Mouse (Mus musculus) frontal cortex, adult 2 months (tissue): Measurements from ENCODE around the gene 2310009B15Rik. TPM values are rescaled to one million over a fixed set of nuclear protein-coding genes. Genes with fewer than 3 reads are reported as not detected.

ENCODE experiments used
- DNase-seq, 2 experiments: peaks; one replicate each; pipeline ENCODE4 v3.0.0; 2022; ENCODE audit warnings: low spot score in 1 of 2; ENCODE audit errors: extremely low spot score in 1 of 2
- polyA plus RNA-seq: library from polyadenylated mRNA; depleted of rRNA; stranded (reverse); fragments of >200 nt; gene quantifications from 2 replicates; pipeline ENCODE4 v1.2.3, GENCODE M21; 2012; rRNA removed

2310009B15Rik gene
- 27.0 and 27.1 TPM in 2 replicates for polyA plus RNA-seq

DNA sequence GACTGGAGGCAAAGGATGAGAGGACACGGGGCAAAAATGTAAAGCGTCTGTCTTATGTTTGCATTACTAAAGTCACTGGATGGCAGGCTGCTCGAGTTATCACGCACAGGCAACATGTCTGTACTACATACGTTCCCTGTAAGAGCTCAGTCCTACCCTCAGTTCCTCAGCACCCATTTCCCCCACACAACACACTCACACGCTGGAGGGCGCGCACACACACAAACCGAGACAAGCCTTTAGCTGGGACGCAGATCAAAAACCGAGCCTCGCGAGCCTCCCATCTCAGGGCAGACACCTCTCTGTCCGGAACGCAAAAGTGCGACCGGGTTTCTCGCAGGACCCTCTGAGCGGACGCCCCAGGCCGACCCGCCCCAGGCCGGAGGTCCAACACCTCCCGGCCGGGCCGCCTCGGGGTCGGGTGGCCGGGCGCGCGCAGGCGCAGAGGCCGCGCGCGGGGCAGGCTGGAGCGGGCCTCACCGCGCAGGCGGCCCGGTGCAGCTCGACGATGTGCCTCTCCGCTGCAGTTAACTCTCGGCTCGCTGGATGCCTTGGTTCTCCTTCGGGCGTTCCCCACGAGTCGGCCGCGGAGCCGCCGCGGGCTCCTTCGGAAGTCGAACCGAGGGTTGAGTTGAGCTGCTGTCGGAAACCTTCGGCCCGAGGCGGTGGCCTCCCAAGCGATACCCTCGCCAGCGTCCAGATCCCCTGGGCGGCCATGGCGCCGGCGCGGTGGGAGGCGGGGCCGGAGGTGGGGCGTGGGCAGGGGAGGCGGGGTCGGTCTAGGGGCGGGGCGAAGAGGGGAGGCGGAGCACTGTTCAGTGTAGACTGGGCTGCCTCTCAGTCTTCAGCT is at the start of gene 2310009B15Rik:
Gene 2310009B15Rik (minus strand): TSS at position 752 of the 850 bp plus-strand sequence.
- peak in 1 of 2 experiments; percentile 76 for DNase-seq

DNA sequence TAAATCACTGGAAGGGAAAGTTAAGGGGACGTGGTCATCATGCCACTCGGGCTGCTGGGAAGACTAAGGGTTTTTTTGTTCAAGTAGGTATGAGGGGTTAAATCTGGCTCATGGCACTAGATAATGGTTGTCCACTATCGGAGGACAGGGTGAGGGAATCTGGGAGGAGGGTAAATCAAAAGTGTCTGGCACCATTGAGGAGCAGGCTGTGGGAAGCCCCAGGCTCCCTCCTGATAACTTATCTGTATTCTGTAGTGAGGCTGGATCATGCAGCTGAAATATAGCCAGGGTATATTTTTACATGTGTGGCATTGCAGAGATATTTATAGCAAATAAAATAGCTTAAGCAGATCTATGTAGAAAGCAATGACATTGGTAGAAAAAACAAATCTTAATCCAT is 49.6 kb upstream of the 2310009B15Rik start:
- DNase-seq: no peak

DNA sequence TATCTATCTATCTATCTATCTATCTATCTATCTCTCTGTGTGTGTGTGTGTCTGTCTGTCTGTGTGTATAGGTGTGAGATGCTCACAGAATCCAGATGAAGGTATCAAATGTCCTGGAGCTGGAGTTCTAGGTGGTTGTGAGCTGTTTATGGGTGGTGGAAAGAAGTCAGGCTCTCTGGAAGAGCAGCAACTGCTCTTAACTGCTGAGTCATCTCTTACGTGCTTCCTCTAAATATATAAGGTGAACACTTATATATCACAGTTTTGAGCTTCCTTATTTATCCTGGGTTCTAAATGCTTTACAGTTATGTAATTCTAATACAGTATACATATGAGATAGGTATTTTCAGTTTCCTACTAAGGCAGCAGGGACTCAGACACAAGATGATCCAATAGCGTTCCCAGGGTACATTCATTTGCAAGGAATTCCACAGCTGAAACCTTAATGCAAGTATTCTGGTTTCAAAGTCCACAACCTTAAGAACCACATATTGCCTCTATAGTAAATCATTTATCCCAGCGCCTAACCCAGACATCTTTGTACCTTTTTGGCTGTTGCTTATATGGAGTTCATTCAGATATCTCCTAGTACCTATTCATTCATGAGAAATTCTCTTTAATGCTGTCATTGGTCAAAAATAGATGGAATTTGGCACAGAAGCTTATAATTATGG is 48.6 kb upstream of the 2310009B15Rik start:
- no peak for DNase-seq

DNA sequence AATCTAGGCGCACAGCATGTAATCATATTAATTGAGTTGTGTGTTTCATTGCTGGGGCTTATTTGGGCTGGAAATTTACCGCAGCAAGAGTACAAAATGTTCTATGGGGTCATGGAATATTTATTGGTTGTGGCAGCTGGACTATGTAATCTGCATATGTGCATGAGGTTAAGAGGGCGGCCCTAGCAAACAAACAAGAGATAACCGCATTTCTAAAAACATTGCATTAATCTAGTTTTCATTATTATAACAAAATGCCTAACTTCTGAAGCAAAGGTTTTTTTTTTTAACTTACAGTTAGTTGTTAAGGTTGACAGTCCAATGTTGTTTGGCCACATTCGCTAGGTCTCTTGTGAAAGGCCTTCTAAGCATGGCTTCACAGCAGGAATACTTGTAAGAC is 47.2 kb upstream of the 2310009B15Rik start:
- DNase-seq: no peak

DNA sequence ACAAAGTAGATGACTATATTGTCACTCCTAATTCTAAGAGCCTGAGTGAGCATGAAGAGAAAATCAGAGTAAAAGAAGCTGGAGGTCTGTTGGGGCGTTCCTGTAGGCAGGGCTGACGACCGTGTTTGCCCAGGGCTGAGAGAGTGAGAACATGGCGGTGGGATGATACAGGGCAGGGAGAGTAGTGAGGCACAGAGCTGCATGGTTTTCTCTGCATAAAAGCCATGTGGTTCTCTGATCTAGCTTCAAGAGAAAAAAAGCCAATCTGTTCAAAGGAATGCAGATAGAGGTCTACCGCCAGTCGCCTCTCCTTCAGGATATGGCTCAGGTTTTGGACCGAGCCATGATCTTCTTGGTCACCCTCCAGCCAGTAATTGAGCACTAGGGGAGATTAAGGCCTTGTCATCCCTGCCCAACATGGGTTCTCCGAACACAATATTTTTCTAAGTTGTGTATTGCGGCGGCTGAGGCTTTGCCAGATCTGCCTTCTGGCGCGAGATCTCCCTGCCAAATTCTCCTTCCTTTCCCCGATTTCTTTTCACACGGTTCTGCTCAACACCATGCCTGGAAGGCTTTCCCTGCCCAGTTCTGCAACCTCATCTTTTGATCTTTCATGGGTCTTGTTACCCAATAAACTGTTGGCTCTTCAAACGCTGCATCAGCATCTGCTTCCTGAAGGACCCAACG is 44.9 kb upstream of the 2310009B15Rik start:
- peak in 1 of 2 experiments; percentile 48 for DNase-seq

DNA sequence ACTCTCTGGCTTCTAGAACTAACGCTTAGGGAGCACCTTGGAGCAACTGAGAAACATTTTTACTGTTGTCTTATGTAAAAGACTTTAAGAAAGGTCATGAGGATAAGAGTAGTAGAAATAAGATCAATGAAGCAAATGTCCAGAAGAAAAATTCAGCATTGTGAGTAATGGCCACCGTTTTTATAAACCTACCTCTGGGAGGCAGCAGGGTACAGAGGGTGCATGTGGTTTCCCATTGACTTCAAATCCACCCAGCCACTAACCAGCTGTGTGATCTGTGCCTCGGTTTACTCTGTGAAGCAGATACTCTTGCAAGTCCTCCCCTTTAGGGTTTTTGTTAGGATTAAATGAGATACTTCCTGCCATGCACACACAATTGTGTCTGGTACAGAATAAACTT is 39.4 kb upstream of the 2310009B15Rik start:
- no peak for DNase-seq

DNA sequence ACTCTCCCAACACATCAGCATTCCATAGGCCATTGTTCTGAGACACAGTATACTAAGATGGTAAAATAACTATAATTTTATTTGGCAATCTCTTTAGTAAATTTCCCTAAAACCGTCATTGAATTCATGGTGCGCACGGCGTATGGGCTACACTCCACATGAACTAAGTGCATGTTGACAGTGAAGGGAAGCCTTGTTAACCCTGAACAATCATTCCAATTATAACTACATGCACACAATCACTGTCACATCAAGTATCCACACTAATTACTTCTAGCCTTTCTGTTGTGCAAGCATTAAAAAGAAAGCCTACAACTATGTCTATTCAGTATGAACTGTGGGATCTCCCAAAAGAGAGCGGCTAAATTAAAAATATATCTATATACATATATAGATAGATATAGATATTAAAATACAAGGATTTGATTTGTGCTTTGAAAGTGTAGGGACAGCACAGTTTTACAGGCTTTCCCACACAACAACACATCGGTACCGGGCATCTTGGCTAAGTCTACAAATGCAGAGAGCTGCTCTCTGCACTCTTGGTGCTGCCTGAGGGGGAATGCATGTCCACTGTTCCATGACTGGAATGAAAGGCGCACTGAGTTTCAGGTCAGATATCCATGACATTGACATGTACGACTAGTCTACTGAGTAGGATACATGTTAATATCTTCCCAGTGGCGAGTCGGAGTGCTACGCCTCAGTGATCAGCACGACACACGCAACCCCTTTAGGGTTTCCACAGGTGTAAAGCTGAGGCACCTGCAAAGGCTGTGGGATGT is 21.0 kb upstream of the 2310009B15Rik start:
- DNase-seq: no peak

DNA sequence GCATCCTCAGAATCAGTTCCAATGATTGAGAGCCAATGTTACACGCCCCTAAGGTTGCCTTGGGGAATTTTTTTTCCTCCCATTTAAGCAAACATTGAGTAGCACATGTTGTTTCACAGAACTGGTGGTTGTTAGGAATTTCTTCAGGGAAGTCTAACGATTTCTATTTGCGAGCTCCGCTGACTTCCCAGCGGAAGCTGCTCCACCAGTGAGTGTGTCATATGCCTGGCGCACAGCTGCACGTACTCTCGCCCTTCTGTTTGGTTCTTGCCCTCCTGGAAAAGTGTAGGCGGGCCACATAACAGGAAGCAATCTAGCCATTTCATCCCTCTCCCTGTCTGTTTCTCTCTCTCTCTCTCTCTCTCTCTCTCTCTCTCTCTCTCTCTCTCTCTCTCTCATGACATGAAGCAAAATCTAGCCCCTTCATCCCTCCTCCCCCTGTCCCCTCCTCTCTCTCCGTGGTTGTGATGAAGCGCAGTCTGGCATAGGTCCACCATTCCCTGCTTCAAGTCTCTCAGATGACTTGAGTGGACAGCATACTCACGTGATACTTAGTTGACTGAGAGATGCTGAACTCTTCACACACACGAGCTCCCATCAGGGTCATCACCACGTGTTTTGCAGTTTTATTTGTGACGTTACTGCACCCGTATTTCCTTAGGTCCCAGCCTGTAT is 19.9 kb upstream of the 2310009B15Rik start:
- DNase-seq: peak in 1 of 2 experiments; percentile 26

DNA sequence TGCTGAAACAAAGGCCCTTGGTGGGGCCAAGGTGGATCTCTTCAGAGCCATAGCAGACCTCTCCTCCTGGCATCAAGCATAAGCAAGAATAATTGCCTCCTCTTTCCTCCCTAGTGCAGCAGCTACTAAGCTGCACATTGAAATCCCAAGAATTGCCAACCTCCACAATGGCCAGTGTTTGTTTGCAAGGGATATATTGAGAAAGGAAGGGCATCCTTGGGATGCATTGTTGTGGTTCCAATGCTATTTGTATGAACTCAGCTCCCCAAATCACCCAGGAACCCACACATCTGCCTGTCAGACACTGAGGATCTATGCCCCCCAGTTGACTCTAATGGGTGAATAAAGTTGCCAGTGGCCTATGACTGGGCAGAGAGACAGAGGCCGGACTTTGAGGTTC is 5.8 kb downstream of the 2310009B15Rik start:
- no peak for DNase-seq

DNA sequence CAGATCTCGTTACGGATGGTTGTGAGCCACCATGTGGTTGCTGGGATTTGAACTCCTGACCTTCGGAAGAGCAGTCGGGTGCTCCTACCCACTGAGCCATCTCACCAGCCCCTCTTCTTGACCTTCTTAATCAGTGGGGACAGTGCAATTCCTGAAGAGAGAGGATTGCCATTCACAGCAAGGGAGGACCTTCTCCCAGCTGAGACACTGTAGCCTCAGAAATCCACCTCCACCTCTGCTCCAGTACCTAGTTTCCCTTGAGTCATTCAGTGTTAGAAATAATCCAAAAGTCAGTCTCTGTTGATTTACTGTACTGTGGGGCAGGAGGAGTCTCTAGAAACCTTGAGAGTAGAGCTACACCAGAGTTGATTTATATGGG is 6.5 kb downstream of the 2310009B15Rik start:
- DNase-seq: no peak

DNA sequence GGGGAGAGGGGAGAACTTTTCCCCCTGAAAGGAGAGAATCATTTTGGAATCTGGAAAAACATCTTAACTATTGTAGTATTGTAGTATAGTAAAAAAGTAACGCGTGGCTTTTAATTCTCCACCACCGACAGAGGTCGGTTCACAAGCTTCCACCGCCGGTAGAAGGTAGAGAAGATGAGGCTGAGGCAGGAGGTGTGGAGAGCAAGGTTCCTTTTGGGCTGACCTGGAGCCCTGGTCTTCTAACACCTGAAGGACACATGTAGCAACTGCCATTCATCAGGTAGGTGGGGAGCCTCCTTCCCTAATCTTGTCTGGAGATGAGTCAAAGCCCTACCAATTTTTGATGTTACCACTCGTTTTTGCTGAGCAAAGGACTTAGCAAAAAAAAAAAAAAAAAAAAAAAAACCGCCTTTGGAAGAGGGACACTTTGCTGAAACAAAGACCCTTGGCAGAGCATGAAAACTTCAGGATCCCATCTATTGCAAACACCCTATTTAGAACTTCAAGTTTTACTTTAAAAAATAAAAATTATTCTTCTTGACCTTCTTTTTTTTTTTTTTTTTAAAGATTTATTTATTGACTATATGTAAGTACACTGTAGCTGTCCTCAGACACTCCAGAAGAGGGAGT is 7.0 kb downstream of the 2310009B15Rik start:
- no peak for DNase-seq

DNA sequence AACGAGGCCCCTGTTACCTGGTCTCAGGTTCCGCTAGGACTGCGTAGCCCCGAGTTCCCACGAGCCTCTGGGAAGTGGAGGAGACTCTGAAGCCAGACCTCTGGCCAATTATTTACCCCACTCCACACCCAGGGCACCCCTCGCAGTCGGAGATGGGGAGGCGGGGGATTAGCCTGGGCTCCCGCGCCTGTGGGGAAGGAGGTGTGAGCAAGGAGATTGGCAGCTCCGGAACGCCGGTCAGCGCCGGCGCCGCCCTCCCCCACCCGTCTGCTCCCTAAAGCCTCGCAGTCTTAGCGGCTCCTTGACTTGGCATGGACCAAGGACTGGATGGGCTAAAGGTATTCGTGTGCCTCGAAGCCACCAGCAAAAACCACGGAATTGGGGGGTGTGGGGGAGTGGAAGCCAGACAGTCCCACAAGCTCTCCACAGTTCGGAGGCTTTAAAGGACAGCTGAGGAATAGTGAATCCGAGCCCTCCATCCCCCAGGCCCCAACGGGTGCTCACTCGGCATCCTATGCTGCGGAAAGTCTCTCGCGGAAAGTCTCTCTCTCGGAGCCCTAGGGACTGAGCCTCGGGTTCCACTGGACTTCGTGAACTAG is 8.0 kb downstream of the 2310009B15Rik start, which contains the start of gene Lhx9:
Gene Lhx9 (minus strand): TSS at position 67 of the 599 bp plus-strand sequence.
- no peak for DNase-seq

DNA sequence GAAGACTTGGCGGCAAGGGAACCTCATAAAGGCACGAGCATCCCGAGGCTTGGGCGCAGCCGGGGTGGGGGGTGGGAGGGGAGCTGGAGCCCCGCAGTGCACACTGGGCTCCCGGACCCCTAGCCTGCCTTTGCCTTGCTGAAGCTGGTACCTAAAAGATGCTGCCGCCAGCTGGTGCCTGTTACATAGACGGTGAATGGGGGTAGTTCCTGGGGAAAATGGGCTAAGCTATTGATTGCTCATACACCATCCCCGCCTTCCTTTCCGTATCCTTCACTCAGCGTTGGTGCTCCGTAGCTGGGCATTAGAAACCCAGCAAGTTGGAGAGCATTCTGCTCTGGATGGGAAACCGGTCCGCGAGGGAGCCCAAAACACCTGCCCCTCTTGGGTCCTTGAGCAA is 8.6 kb downstream of the 2310009B15Rik start:
- no peak for DNase-seq

DNA sequence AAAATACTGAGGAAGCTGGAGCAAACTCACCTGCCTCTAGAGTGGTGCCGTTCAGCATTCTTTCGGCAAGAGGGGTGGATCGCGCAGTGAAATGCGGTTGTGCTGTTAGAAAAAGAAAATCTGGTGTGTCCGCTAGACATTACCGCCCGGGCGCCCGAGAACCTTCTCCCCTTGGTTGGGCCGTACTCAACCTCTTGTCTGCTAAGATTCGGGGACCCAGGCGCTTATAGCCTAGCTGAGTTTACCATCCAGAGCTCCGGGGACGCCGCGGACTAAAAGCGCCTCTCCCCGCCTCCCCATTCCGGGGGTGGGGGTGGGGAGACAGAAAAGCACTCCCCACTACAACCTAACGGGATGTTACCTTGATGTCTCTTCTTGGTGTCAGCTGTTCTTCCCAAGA is 9.5 kb downstream of the 2310009B15Rik start:
- no peak for DNase-seq

DNA sequence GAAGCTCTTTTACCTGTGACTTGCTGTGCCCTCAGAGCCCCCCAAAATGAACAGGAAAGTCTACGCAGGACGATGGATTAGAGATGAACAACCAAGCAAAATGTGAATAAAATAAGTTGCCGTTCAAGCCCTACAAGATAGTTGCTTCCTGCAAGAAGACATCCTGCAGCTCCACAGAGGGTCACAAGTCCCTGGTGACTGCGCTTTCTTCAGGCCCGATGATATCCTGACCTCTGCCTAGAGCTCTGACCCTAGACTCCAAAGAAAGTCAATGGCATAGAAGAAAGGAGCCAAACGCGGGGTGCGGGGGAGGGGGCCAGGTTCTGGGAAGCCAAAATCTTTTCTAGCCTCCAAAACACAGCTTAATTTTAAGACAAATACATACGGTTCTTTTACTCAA is 10.1 kb downstream of the 2310009B15Rik start:
- DNase-seq: no peak

DNA sequence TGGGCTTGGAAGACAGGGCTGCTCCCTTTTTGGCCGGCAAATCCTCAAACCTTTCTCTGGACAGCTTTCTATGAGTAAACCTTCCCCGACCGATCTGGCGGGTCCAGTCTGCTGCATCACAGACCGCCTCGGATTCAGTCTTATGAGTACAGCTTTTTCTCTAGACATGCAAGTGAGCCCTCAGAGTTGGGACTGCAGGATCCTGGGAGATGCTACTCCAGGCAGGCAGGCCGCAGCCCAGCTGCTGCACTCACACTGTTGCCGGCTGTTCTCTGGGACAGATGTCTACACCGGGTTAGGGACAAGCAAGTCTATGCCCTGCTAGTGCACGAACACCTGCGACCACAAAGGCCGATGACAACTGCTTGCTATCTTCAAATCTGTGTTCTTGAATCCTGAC is 10.5 kb downstream of the 2310009B15Rik start:
- no peak for DNase-seq

DNA sequence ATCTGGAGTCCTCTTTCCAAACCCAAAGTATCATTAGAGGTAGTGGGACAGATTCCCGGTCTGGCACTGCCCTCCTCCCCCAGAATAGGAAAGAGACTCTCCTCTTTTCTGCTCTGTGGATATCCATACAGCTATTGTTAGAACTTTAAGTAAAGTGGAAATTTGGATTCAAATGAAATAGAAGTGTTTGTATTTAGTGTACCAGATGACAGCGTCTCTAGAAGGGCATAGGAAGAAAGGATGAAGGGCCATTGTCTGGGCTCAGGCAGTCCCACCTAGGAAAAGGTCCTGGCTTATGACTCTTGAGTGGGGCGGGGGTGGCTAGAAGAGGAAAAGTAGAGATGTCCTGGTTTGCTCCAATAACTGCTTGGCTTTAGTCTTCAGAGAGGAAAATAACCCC is 11.2 kb downstream of the 2310009B15Rik start:
- DNase-seq: no peak

DNA sequence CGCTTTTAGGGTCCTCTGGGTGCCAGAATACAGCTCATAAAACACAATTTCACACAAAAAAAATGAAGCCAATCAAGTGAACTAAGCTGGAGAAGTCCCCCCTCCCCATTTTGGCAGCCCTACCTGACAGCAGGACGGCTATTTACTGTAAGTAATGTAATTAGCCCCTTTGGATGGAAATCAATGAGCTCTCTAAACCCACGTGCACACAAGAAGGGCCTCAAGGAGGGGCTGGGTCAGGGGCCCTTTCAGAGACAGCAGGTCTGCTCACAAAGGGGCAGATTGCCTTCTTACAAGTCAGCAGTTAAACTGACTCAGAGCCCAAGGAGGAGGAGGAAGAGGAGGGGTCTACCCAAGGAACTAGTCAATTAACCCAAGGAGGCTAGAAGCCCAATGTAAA is 12.5 kb downstream of the 2310009B15Rik start:
- no peak for DNase-seq
